Mouse (Mus musculus) ES-Bruce4 (cell line): ENCODE data around the gene Zfp574.

Experiments used
- CTCF ChIP-seq: IDR thresholded peaks from one replicate; pipeline ENCODE4 v1.8.1; 2011; ENCODE audit warnings: low read depth, low read length
- EP300 ChIP-seq: IDR thresholded peaks from 2 replicates; pipeline ENCODE4 v1.6.1; 2011; ENCODE audit warnings: low read depth, low read length; ENCODE audit not compliant: insufficient read depth
- POLR2A ChIP-seq: IDR thresholded peaks from one replicate; pipeline ENCODE4 v1.8.1; 2011; ENCODE audit warnings: low read length; ENCODE audit not compliant: insufficient read depth

DNA sequence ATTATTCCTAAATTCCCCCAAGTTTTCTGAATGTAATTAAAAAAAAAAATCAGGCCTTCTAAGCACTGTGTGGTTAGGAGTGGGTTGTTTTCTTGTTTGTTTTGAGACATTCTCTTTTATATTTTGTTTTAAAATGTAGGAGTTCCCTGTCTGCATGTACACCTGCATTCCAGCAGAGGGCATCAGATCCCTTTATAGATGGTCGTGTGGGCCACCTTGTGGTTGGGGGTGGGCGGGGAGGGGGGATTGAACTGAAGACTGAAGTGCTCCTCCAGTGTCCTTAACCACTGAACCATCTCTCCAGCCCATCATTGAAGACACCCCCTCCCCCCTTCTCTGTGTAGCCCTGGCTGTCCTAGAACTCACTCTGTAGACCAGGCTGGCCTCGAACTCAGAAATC lies 14.3 kb downstream of the Zfp574 start:
- TF ChIP-seq CTCF (peak; percentile 49), POLR2A (no peak), EP300 (no peak)
